Mouse (Mus musculus) hindbrain, embryonic 12.5 days (tissue): Measurements from ENCODE around the gene Tomm20. TPM values are rescaled to one million over a fixed set of nuclear protein-coding genes. Genes with fewer than 3 reads are reported as not detected.
"Not testable (repeated sequence)": the region's sequence is repeated elsewhere in the genome, so short reads cannot be mapped to it uniquely, and the experiment has no call there.

Experiments used
- ATAC-seq: fragments of 200-750 bp; cut with Nextera tagmentation; 2 replicates; pipeline ENCODE4 v1.8.0; 2017; ENCODE audit warnings: moderate TSS enrichment; ENCODE audit not compliant: low FRiP score
- H3K27ac ChIP-seq: fragments of 300-500 bp; sonication (generic); 2 replicates; pipeline ENCODE4 v1.5.1; 2016; ENCODE audit warnings: mild to moderate bottlenecking
- H3K27me3 ChIP-seq: fragments of 300-500 bp; sonication (generic); 2 replicates; pipeline ENCODE4 v1.6.1; 2016; ENCODE audit warnings: mild to moderate bottlenecking
- H3K36me3 ChIP-seq: fragments of 300-500 bp; sonication (generic); 2 replicates; pipeline ENCODE4 v1.6.1; 2016; ENCODE audit warnings: mild to moderate bottlenecking
- H3K4me1 ChIP-seq: fragments of 300-500 bp; sonication (generic); 2 replicates; pipeline ENCODE4 v1.6.1; 2016
- H3K4me2 ChIP-seq: fragments of 300-500 bp; sonication (generic); replicated peaks from 2 replicates; pipeline ENCODE4 v1.6.1; 2016; ENCODE audit warnings: mild to moderate bottlenecking
- H3K4me3 ChIP-seq: fragments of 300-500 bp; sonication (generic); 2 replicates; pipeline ENCODE4 v1.5.1; 2016; ENCODE audit warnings: mild to moderate bottlenecking
- H3K9ac ChIP-seq: fragments of 300-500 bp; sonication (generic); 2 replicates; pipeline ENCODE4 v1.6.1; 2016; ENCODE audit warnings: mild to moderate bottlenecking, moderate library complexity
- H3K9me3 ChIP-seq: fragments of 300-500 bp; sonication (generic); replicated peaks from 2 replicates; pipeline ENCODE4 v1.6.1; 2016; ENCODE audit warnings: mild to moderate bottlenecking
- WGBS: fragments of 180-500 bp; shearing (Covaris S2); methylation state at CpG from one replicate; pipeline ENCODE4 v1.1.7; 2016; 5-methylcytosine and 5-hydroxymethylcytosine counted together
- polyA plus RNA-seq: library from polyadenylated mRNA; unstranded; fragments of >200 nt; fragmentation: Nextera tagmentation; extraction: Ambion mirVana; gene quantifications from 2 replicates; pipeline ENCODE4 v1.2.1, GENCODE M21; 2016

Gene Tomm20
- polyA plus RNA-seq, 1 experiment from 2014 or later: 181 TPM

- Histone ChIP-seq H3K36me3 (peaks cover 12% of the 10 kb centered on the region), H3K9me3 (no peaks in the 10 kb centered on the region), H3K9ac (no peak overlapping the region), H3K4me3 (no peak overlapping the region), H3K4me2 (no peak overlapping the region), H3K27me3 (no peaks in the 10 kb centered on the region), H3K27ac (no peak overlapping the region), H3K4me1 (no peaks in the 10 kb centered on the region)
- 55% methylated on average over 1 of the region's 1 CpGs for WGBS
- no peak for ATAC-seq
Observed at GRCm38 (mm10) chr8:126927058-126927457, 18.6 kb downstream of the Tomm20 start.

DNA sequence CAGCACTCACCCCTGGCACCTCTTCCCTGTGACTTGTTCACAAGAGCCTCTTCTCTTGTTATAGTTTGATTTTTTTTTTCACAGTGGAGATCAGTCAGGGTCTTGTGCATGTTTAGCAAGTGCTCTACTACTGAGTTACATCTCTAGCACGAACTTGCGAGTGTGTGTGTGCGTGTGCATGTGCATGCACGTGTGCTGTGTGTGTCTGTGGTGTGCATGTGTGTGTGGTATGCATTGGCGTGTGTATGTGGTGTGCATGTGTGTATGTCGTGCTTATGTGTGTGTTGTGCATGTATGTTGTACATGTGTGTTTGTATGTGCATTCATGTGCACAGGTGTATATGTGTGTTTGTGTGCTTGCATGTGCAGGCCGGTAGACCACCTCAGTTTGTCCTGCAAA is 22.7 kb downstream of the Tomm20 start:
- Histone ChIP-seq H3K4me3 (no peak overlapping the region), H3K9ac (no peak overlapping the region), H3K4me1 (no peaks in the 10 kb centered on the region), H3K4me2 (no peak overlapping the region), H3K36me3 (peaks cover 6% of the 10 kb centered on the region; the same call in 1 of the 2 replicates), H3K9me3 (no peaks in the 10 kb centered on the region), H3K27ac (no peak overlapping the region), H3K27me3 (no peaks in the 10 kb centered on the region)
- 94% methylated on average over 7 of the region's 7 CpGs for WGBS
- no peak for ATAC-seq

DNA sequence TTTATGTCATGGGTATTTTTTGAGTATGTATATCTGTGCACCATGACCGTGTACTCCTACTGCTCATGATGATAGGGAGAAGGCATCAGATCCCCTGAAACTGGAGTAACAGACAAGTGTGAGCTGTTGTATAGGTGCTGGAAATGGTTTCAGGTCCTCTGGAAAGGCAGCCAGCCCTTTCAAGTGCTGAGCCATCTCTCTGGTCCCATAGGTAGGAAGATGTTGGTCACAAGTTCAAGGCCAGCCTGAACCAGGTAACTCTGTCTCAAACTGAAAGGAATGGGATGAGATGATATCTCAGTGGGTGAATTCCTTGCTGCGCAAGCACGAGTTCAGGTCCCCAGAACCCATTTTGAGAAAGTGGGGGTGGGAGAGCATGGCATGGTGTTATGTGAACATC is 24.2 kb downstream of the Tomm20 start:
- Histone ChIP-seq H3K4me1 (no peaks in the 10 kb centered on the region; the same call in 1 of the 2 replicates), H3K27me3 (no peaks in the 10 kb centered on the region), H3K4me2 (no peak overlapping the region), H3K27ac (no peak overlapping the region), H3K9ac (no peak overlapping the region), H3K4me3 (no peak overlapping the region), H3K9me3 (no peaks in the 10 kb centered on the region), H3K36me3 (peaks cover 6% of the 10 kb centered on the region; the same call in 1 of the 2 replicates)
- 90% methylated on average over 3 of the region's 3 CpGs for WGBS
- no peak for ATAC-seq

- Histone ChIP-seq H3K27ac (0 out of 2 replicates have a peak overlapping the region, but pooled peaks have one; percentile 12), H3K9ac (no peak overlapping the region), H3K4me2 (no peak overlapping the region), H3K4me1 (no peaks in the 10 kb centered on the region; the same call in 1 of the 2 replicates), H3K27me3 (no peaks in the 10 kb centered on the region), H3K4me3 (no peak overlapping the region), H3K36me3 (peaks cover 3% of the 10 kb centered on the region; the same call in 1 of the 2 replicates), H3K9me3 (no peaks in the 10 kb centered on the region)
- WGBS: 21% methylated on average over 3 of the region's 3 CpGs
- ATAC-seq: peak; percentile 73; the same call in 1 of the 2 replicates
Observed at GRCm38 (mm10) chr8:126920845-126921244, 24.8 kb downstream of the Tomm20 start.

GRCm38 (mm10) chr8:126920386-126920785 is 25.3 kb downstream of the Tomm20 start:
- Histone ChIP-seq H3K9ac (no peak overlapping the region), H3K4me1 (no peaks in the 10 kb centered on the region; the same call in 1 of the 2 replicates), H3K27me3 (no peaks in the 10 kb centered on the region), H3K9me3 (no peaks in the 10 kb centered on the region), H3K4me3 (no peak overlapping the region), H3K27ac (0 out of 2 replicates have a peak overlapping the region, but pooled peaks have one; percentile 12), H3K4me2 (no peak overlapping the region), H3K36me3 (no peaks in the 10 kb centered on the region)
- no peak for ATAC-seq
- 82% methylated on average over 6 of the region's 6 CpGs for WGBS

GRCm38 (mm10) chr8:126919703-126920102 is 25.9 kb downstream of the Tomm20 start:
- 93% methylated on average over 5 of the region's 5 CpGs for WGBS
- no peaks in the 10 kb centered on the region for H3K27me3 ChIP-seq
- no peak for ATAC-seq
- H3K27ac ChIP-seq: no peak overlapping the region
- H3K4me2 ChIP-seq: no peak overlapping the region
- no peak overlapping the region for H3K4me3 ChIP-seq
- no peaks in the 10 kb centered on the region for H3K36me3 ChIP-seq
- H3K4me1 ChIP-seq: peaks cover 6% of the 10 kb centered on the region
- H3K9ac ChIP-seq: no peak overlapping the region
- no peaks in the 10 kb centered on the region for H3K9me3 ChIP-seq

DNA sequence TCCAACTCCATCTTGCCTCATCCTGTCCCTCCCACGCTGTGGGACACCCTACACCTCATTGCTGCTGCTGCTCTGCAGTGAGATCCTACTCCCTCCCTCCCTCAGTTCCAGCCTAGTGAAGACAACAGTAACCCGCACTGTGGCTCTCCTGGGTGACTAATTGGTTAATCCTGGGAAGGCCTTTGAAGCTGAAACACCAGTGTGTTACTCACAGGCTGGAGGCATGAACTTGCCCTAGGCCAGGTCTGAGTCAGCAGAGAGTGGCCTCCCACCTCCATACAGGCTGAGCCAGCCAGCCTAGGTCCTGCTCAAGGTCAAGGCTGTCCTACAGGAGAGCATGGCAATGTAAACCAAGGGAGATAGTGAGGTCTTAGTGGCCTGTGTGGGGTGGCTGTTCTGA is 26.4 kb downstream of the Tomm20 start:
- Histone ChIP-seq H3K9me3 (no peaks in the 10 kb centered on the region), H3K27ac (no peak overlapping the region), H3K4me2 (no peak overlapping the region), H3K36me3 (no peaks in the 10 kb centered on the region), H3K9ac (0 out of 2 replicates have a peak overlapping the region, but pooled peaks have one; percentile 15), H3K27me3 (no peaks in the 10 kb centered on the region), H3K4me3 (no peak overlapping the region), H3K4me1 (peaks cover 10% of the 10 kb centered on the region)
- ATAC-seq: no peak
- WGBS: 56% methylated on average over 2 of the region's 2 CpGs

DNA sequence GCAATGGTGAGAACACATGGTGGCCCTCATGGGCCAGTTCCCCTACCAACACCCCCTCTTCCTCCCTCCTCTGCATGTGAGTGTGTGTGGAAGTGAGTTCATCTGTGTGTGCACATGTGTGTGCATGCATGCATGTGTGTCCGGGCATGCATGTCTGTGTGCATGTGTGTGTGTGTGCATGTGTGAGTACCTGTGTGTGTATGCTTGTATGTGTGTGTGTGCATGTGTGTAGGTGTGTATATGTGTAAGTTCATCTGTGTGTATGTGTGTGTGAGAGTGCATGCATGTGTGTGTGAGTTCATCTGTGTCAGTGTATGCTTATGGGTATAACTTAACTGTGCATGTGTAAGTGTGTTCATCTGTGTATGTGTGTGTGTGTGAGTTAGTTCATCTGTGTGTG is 27.3 kb downstream of the Tomm20 start:
- Histone ChIP-seq H3K9ac (no peak overlapping the region), H3K27me3 (no peaks in the 10 kb centered on the region), H3K4me2 (no peak overlapping the region), H3K27ac (no peak overlapping the region), H3K4me1 (peaks cover 17% of the 10 kb centered on the region), H3K36me3 (no peaks in the 10 kb centered on the region), H3K4me3 (no peak overlapping the region), H3K9me3 (no peaks in the 10 kb centered on the region)
- ATAC-seq: no peak
- WGBS: 89% methylated on average over 1 of the region's 1 CpGs

GRCm38 (mm10) chr8:126917179-126917905 is 28.3 kb downstream of the Tomm20 start:
- no peaks in the 10 kb centered on the region for H3K9me3 ChIP-seq
- H3K36me3 ChIP-seq: no peaks in the 10 kb centered on the region
- no peak overlapping the region for H3K4me2 ChIP-seq
- WGBS: 62% methylated on average over 6 of the region's 6 CpGs
- no peak for ATAC-seq
- H3K4me3 ChIP-seq: no peak overlapping the region
- no peak overlapping the region for H3K9ac ChIP-seq
- H3K4me1 ChIP-seq: peaks cover 21% of the 10 kb centered on the region
- no peaks in the 10 kb centered on the region for H3K27me3 ChIP-seq
- no peak overlapping the region for H3K27ac ChIP-seq

DNA sequence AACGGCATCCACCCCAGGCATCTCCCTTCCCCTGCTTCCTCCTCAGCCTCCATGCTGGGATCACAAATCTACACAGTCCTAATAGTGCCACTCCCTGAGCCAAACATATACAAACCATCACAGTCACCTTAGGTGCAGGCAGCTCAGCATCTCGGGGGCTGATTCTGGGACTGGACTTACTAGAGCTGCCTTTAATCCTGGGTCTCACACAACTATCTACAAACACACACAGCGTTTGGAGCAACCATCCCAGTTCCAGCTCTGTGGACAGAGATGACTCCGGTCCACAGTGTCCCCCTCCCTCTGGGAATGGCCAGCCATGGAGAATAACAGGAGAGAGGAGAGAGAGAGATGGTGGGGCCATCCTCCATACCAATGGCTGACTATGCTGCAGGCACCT is 29.0 kb downstream of the Tomm20 start:
- H3K4me3 ChIP-seq: no peak overlapping the region
- H3K9ac ChIP-seq: no peak overlapping the region
- H3K4me1 ChIP-seq: peaks cover 21% of the 10 kb centered on the region
- no peaks in the 10 kb centered on the region for H3K9me3 ChIP-seq
- no peak overlapping the region for H3K27ac ChIP-seq
- H3K27me3 ChIP-seq: no peaks in the 10 kb centered on the region
- no peak for ATAC-seq
- 86% methylated on average over 4 of the region's 4 CpGs for WGBS
- H3K36me3 ChIP-seq: no peaks in the 10 kb centered on the region
- H3K4me2 ChIP-seq: no peak overlapping the region

DNA sequence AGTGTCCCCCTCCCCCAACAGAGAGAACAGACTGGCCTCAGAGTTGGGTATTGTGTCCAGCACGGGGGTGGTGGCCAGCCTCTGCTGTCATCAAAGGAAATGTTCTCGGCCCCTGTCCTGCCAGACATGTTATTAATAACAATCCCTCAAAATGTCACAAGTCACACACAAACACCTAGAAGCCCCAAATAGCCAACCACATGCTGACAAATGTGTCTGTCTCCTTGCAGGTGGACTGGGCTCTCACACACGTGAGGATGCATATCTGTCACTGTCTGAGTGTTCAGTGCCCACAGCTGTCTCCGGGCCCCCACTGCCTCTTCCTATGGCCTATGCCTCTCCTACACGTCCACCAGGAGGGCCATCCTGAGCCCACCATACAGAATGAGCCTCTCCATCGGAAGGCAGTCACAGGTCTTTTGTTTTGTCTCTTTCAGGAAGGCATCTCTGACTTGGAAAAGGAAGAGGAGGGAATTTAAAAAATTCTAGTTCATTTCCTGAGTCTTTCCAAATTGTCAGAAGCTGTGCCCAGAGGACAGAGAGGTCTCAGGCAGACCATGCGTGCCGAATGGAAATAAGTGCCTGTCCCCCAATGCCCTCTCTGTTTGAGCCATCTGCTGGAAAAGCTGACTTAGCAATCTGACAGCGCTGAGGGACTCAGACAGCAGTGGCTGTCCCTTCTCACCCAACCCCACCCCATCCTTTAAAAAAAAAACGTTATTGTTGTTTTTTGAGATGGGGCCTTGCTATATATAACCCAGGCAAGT is 30.9 kb downstream of the Tomm20 start:
- Histone ChIP-seq H3K4me2 (no peak overlapping the region), H3K27ac (peak overlapping the region; percentile 8; the same call in 1 of the 2 replicates), H3K9ac (no peak overlapping the region), H3K9me3 (no peaks in the 10 kb centered on the region), H3K36me3 (no peaks in the 10 kb centered on the region), H3K27me3 (no peaks in the 10 kb centered on the region), H3K4me3 (no peak overlapping the region), H3K4me1 (peaks cover 21% of the 10 kb centered on the region)
- ATAC-seq: 0 out of 2 replicates have a peak, but pooled peaks have one; percentile 33
- 36% methylated on average over 10 of the region's 10 CpGs for WGBS

- 68% methylated on average over 10 of the region's 10 CpGs for WGBS
- H3K4me3 ChIP-seq, H3K27ac ChIP-seq, H3K9me3 ChIP-seq, H3K9ac ChIP-seq, H3K36me3 ChIP-seq, H3K27me3 ChIP-seq, ATAC-seq, H3K4me2 ChIP-seq: not testable (repeated sequence)
- H3K4me1 ChIP-seq: peaks cover 21% of the 10 kb centered on the region
Observed at GRCm38 (mm10) chr8:126914107-126914490, 31.5 kb downstream of the Tomm20 start.
